Mouse (Mus musculus) mature B cell (primary cell): Measurements from ENCODE around the gene Ensa.
"Not testable (repeated sequence)": the region's sequence is repeated elsewhere in the genome, so short reads cannot be mapped to it uniquely, and the experiment has no call there.

ENCODE experiments used
- in situ Hi-C: fragments of 300-500 bp; cut with MboI; formaldehyde crosslinking; loops from 2 replicates; pipeline ENCODE4 v1.14.3; 2019

The Ensa gene

GRCm38 (mm10) chr3:95662724-95663449, 38.1 kb downstream of the Ensa start:
- in situ Hi-C loops = no loop called here

- in situ Hi-C loops = no loop called here
Observed at GRCm38 (mm10) chr3:95663486-95663885, 38.7 kb downstream of the Ensa start.

GRCm38 (mm10) chr3:95663969-95664608, 39.3 kb downstream of the Ensa start:
- in situ Hi-C loops = no loop called here

GRCm38 (mm10) chr3:95664940-95665352, 40.2 kb downstream of the Ensa start:
- in situ Hi-C loops = no loop called here

- in situ Hi-C loops = no loop called here
Observed at GRCm38 (mm10) chr3:95666124-95666844, 41.5 kb downstream of the Ensa start.

- in situ Hi-C loops = no loop called here
Observed at GRCm38 (mm10) chr3:95667521-95667920, 42.7 kb downstream of the Ensa start.

GRCm38 (mm10) chr3:95668026-95668425, 43.2 kb downstream of the Ensa start:
- in situ Hi-C loops = no loop called here

- in situ Hi-C loops = no loop called here
Observed at GRCm38 (mm10) chr3:95668589-95669308, 44.0 kb downstream of the Ensa start.

- in situ Hi-C loops = no loop called here
Observed at GRCm38 (mm10) chr3:95669309-95669665, 44.5 kb downstream of the Ensa start.

GRCm38 (mm10) chr3:95670419-95670818, 45.6 kb downstream of the Ensa start:
- in situ Hi-C loops = not testable (repeated sequence)

GRCm38 (mm10) chr3:95671201-95671600, 46.4 kb downstream of the Ensa start:
- in situ Hi-C loops = no loop called here

GRCm38 (mm10) chr3:95672461-95672860, 47.7 kb downstream of the Ensa start:
- in situ Hi-C loops = no loop called here

- in situ Hi-C loops = no loop called here
Observed at GRCm38 (mm10) chr3:95672861-95673706, 48.3 kb downstream of the Ensa start.

GRCm38 (mm10) chr3:95673707-95674211, 49.0 kb downstream of the Ensa start:
- in situ Hi-C loops = no loop called here

GRCm38 (mm10) chr3:95674236-95674635, 49.4 kb downstream of the Ensa start:
- in situ Hi-C loops = no loop called here

GRCm38 (mm10) chr3:95674812-95675211, 50.0 kb downstream of the Ensa start:
- in situ Hi-C loops = loop anchor here (5.0 kb wide), 1 partner anchor 33 kb away; no protein-coding TSS in a partner anchor

GRCm38 (mm10) chr3:95675301-95676092, 50.7 kb downstream of the Ensa start:
- in situ Hi-C loops = loop anchor here (5.0 kb wide), 1 partner anchor 33 kb away; no protein-coding TSS in a partner anchor

GRCm38 (mm10) chr3:95676745-95677419, 52.1 kb downstream of the Ensa start:
- in situ Hi-C loops = loop anchor here (5.0 kb wide), 1 partner anchor 35 kb away; no protein-coding TSS in a partner anchor

- in situ Hi-C loops = loop anchor here (5.0 kb wide), 1 partner anchor 35 kb away; no protein-coding TSS in a partner anchor
Observed at GRCm38 (mm10) chr3:95677420-95678090, 52.8 kb downstream of the Ensa start.
